Mouse (Mus musculus) forebrain, embryonic 14.5 days (tissue): Measurements from ENCODE around the gene Gm20683. TPM values are rescaled to one million over a fixed set of nuclear protein-coding genes. Genes with fewer than 3 reads are reported as not detected.
A peak's percentile ranks its signal among the peaks of the same experiment; 100 is the strongest.

Experiments
- ATAC-seq: fragments of 200-750 bp; cut with Nextera tagmentation; 2 replicates; pipeline ENCODE4 v1.8.0; 2017; ENCODE audit warnings: mild to moderate bottlenecking, moderate library complexity
- DNase-seq: peaks from one replicate; pipeline ENCODE4 v3.0.0-alpha.2; 2015; ENCODE audit warnings: low spot score
- H3K27ac ChIP-seq: fragments of 300-500 bp; sonication (generic); 2 replicates; pipeline ENCODE4 v1.5.1; 2014; ENCODE audit warnings: low read depth, mild to moderate bottlenecking, control low read depth, low read length, moderate library complexity
- H3K27me3 ChIP-seq: fragments of 300-500 bp; sonication (generic); replicated peaks from 2 replicates; pipeline ENCODE4 v1.6.1; 2014; ENCODE audit warnings: low read length, control low read depth, mixed read lengths; ENCODE audit not compliant: control insufficient read depth, insufficient read depth
- H3K36me3 ChIP-seq: fragments of 300-500 bp; sonication (generic); 2 replicates; pipeline ENCODE4 v1.6.1; 2014; ENCODE audit warnings: low read length, control low read depth; ENCODE audit not compliant: control insufficient read depth, insufficient read depth
- H3K4me1 ChIP-seq: fragments of 300-500 bp; sonication (generic); 2 replicates; pipeline ENCODE4 v1.6.1; 2014; ENCODE audit warnings: antibody characterized with exemption, low read length, control low read depth; ENCODE audit not compliant: control insufficient read depth, insufficient read depth
- H3K4me2 ChIP-seq: fragments of 300-500 bp; sonication (generic); 2 replicates; pipeline ENCODE4 v1.6.1; 2014; ENCODE audit warnings: mild to moderate bottlenecking, control low read depth, low read length
- H3K4me3 ChIP-seq: fragments of 300-500 bp; sonication (generic); 2 replicates; pipeline ENCODE4 v1.5.1; 2014; ENCODE audit warnings: low read depth, low read length, control low read depth
- H3K9ac ChIP-seq: fragments of 300-500 bp; sonication (generic); 2 replicates; pipeline ENCODE4 v1.6.1; 2014; ENCODE audit warnings: mild to moderate bottlenecking, low read length, control low read depth, moderate library complexity
- H3K9me3 ChIP-seq: fragments of 300-500 bp; sonication (generic); replicated peaks from 2 replicates; pipeline ENCODE4 v1.6.1; 2016; ENCODE audit warnings: low read length, control low read depth, mixed read lengths; ENCODE audit not compliant: control insufficient read depth
- WGBS: fragments of 180-500 bp; shearing (Covaris S2); extraction: QIAGEN DNeasy Blood & Tissue Kit; methylation state at CpG from one replicate; pipeline ENCODE4 v1.1.7; 2014; 5-methylcytosine and 5-hydroxymethylcytosine counted together
- polyA plus RNA-seq: library from polyadenylated mRNA; unstranded; fragments of >200 nt; fragmentation: Nextera tagmentation; extraction: Ambion mirVana; gene quantifications from 2 replicates; pipeline ENCODE4 v1.2.1, GENCODE M21; 2014

Gm20683 gene
- polyA plus RNA-seq, 1 experiment from 2014 or later, result 5.1 TPM

- Histone ChIP-seq H3K27ac (peak overlapping the region; percentile 90), H3K4me3 (no peak overlapping the region), H3K9ac (peak overlapping the region; percentile 41), H3K27me3 (0 out of 2 replicates have a peak, but pooled peaks cover 3% of the 10 kb centered on the region), H3K4me2 (peak overlapping the region; percentile 33), H3K4me1 (peaks cover 18% of the 10 kb centered on the region), H3K9me3 (no peaks in the 10 kb centered on the region), H3K36me3 (no peaks in the 10 kb centered on the region)
- peak; percentile 89 for DNase-seq
- 8% methylated on average over 10 of the region's 10 CpGs for WGBS
- ATAC-seq, result peak; percentile 91
These were observed 38.6 kb downstream of the Gm20683 start for GRCm38 (mm10) chr17:25802825-25803517.

GRCm38 (mm10) chr17:25801029-25801428, 40.5 kb downstream of the Gm20683 start:
- Histone ChIP-seq H3K4me3 (no peak overlapping the region), H3K27ac (no peak overlapping the region), H3K27me3 (0 out of 2 replicates have a peak, but pooled peaks cover 3% of the 10 kb centered on the region), H3K9ac (no peak overlapping the region), H3K4me1 (peaks cover 28% of the 10 kb centered on the region), H3K4me2 (no peak overlapping the region), H3K36me3 (no peaks in the 10 kb centered on the region), H3K9me3 (no peaks in the 10 kb centered on the region)
- ATAC-seq (peak; percentile 16; the same call in 1 of the 2 replicates), DNase-seq (peak; percentile 86)
- WGBS, result 5% methylated on average over 6 of the region's 6 CpGs

- Histone ChIP-seq H3K4me3 (peak within 1 kb of the TSS; percentile 60), H3K9ac (peak within 1 kb of the TSS; percentile 63), H3K9me3 (no peaks in the 10 kb centered on the region), H3K4me2 (peak within 1 kb of the TSS; percentile 73), H3K4me1 (peaks cover 36% of the 10 kb centered on the region), H3K27ac (peak within 1 kb of the TSS; percentile 60), H3K27me3 (no peaks in the 10 kb centered on the region), H3K36me3 (no peaks in the 10 kb centered on the region)
- DNase-seq (peak; percentile 89), ATAC-seq (peak; percentile 77)
- WGBS, result under 1% methylated on average over 32 of the region's 35 CpGs
These were observed 44.6 kb downstream of the Gm20683 start, which contains the start of gene Metrn for GRCm38 (mm10) chr17:25796951-25797369. Gene Metrn, minus strand, starts transcription at chr17:25797136.

GRCm38 (mm10) chr17:25796211-25796771, 45.3 kb downstream of the Gm20683 start:
- Histone ChIP-seq H3K27ac (peak overlapping the region; percentile 60), H3K4me2 (peak overlapping the region; percentile 73), H3K9me3 (no peaks in the 10 kb centered on the region), H3K27me3 (no peaks in the 10 kb centered on the region), H3K4me3 (peak overlapping the region; percentile 60), H3K9ac (peak overlapping the region; percentile 63), H3K4me1 (peaks cover 39% of the 10 kb centered on the region), H3K36me3 (no peaks in the 10 kb centered on the region)
- 0 out of 2 replicates have a peak, but pooled peaks have one; percentile 0 for ATAC-seq
- DNase-seq, result no peak
- under 1% methylated on average over 37 of the region's 37 CpGs for WGBS

GRCm38 (mm10) chr17:25795609-25796092, 45.9 kb downstream of the Gm20683 start, which contains the start of gene AC134908.4:
Gene AC134908.4, minus strand, starts transcription at chr17:25795659.
- 4% methylated on average over 6 of the region's 6 CpGs for WGBS
- ATAC-seq (no peak), DNase-seq (no peak)
- peak within 1 kb of the TSS; percentile 60 for H3K4me3 ChIP-seq
- H3K4me1 ChIP-seq, result peaks cover 41% of the 10 kb centered on the region
- no peaks in the 10 kb centered on the region for H3K36me3 ChIP-seq
- peak within 1 kb of the TSS; percentile 73 for H3K4me2 ChIP-seq
- H3K9me3 ChIP-seq, result no peaks in the 10 kb centered on the region
- peak within 1 kb of the TSS; percentile 63 for H3K9ac ChIP-seq
- no peaks in the 10 kb centered on the region for H3K27me3 ChIP-seq
- H3K27ac ChIP-seq, result peak within 1 kb of the TSS; percentile 60

GRCm38 (mm10) chr17:25794998-25795397, 46.6 kb downstream of the Gm20683 start:
- no peaks in the 10 kb centered on the region for H3K36me3 ChIP-seq
- H3K9me3 ChIP-seq, result no peaks in the 10 kb centered on the region
- no peaks in the 10 kb centered on the region for H3K27me3 ChIP-seq
- H3K9ac ChIP-seq, result peak overlapping the region; percentile 63
- H3K4me2 ChIP-seq, result peak overlapping the region; percentile 73
- H3K27ac ChIP-seq, result peak overlapping the region; percentile 60; the same call in 1 of the 2 replicates
- H3K4me3 ChIP-seq, result peak overlapping the region; percentile 60
- DNase-seq, result no peak
- H3K4me1 ChIP-seq, result peaks cover 41% of the 10 kb centered on the region
- no peak for ATAC-seq
- WGBS, result 50% methylated on average over 17 of the region's 17 CpGs

GRCm38 (mm10) chr17:25794197-25794596, 47.4 kb downstream of the Gm20683 start:
- H3K36me3 ChIP-seq, result peaks cover 7% of the 10 kb centered on the region; the same call in 1 of the 2 replicates
- no peaks in the 10 kb centered on the region for H3K9me3 ChIP-seq
- H3K4me3 ChIP-seq, result no peak overlapping the region
- H3K27me3 ChIP-seq, result no peaks in the 10 kb centered on the region
- peak overlapping the region; percentile 60 for H3K27ac ChIP-seq
- peak overlapping the region; percentile 73 for H3K4me2 ChIP-seq
- no peak for ATAC-seq
- H3K4me1 ChIP-seq, result peaks cover 41% of the 10 kb centered on the region
- peak overlapping the region; percentile 25; the same call in 1 of the 2 replicates for H3K9ac ChIP-seq
- DNase-seq, result peak; percentile 46
- WGBS, result 4% methylated on average over 13 of the region's 13 CpGs

GRCm38 (mm10) chr17:25792615-25793014, 48.9 kb downstream of the Gm20683 start, which contains the start of gene Fam173a:
Gene Fam173a, minus strand, starts transcription at chr17:25792901.
- DNase-seq, result peak; percentile 85
- Histone ChIP-seq H3K9ac (peak within 1 kb of the TSS; percentile 72), H3K4me2 (peak within 1 kb of the TSS; percentile 95), H3K4me1 (peaks cover 41% of the 10 kb centered on the region), H3K27me3 (no peaks in the 10 kb centered on the region), H3K27ac (peak within 1 kb of the TSS; percentile 93), H3K36me3 (peaks cover 19% of the 10 kb centered on the region), H3K9me3 (no peaks in the 10 kb centered on the region), H3K4me3 (peak within 1 kb of the TSS; percentile 65)
- peak; percentile 63 for ATAC-seq
- WGBS, result 0% methylated on average over 14 of the region's 14 CpGs
